Mouse (Mus musculus) bone marrow, adult 2 months (tissue): ENCODE measurements around the gene Adamts20.

Experiments
- CTCF ChIP-seq: fragments of 200-500 bp; IDR thresholded peaks from 2 replicates; pipeline ENCODE4 v1.5.1; 2011; ENCODE audit warnings: low read length, control low read depth; ENCODE audit not compliant: control insufficient read depth, insufficient read depth
- POLR2A ChIP-seq: fragments of 200-500 bp; IDR thresholded peaks from 2 replicates; pipeline ENCODE4 v1.6.1; 2011; ENCODE audit warnings: low read depth, mild to moderate bottlenecking, control low read depth, low read length, borderline replicate concordance; ENCODE audit not compliant: control insufficient read depth

DNA sequence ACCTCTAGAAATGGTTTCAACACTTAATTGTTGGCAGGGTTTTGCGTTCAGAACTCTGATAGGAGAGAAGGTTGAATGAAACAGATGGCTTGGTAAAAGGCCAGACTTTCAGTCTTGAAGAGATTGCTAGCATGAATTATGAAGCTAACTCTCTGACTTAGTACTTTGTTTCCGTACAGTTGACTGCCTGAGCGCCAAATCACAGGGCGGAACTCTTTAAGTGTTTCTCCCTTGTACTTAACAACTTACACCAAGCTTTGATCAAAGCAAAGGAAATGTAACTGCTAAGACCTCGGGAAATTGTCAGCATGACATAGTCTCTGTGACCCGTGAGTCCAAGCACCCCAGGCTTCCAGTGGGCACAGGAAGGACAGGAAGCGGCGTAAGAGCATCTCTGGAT is 244.5 kb downstream of the Adamts20 start:
- TF ChIP-seq POLR2A (no peak), CTCF (no peak)
